Mouse (Mus musculus) MEL (cell line): ENCODE data around the gene Klk9. TPM values are rescaled to one million over a fixed set of nuclear protein-coding genes. Genes with fewer than 3 reads are reported as not detected.

Source experiments
- DNase-seq: peaks from one replicate; pipeline ENCODE4 v3.0.0; 2011; ENCODE audit warnings: low read depth, low spot score
- H3K27ac ChIP-seq: 2 replicates; pipeline ENCODE4 v1.5.1; 2012; ENCODE audit warnings: low read depth, mild to moderate bottlenecking, control low read depth, low read length, moderate library complexity; ENCODE audit not compliant: control insufficient read depth
- H3K27me3 ChIP-seq, 2 experiments: fragments of 150-350 bp in 1 of 2; sonication (generic) in 1 of 2; 2 replicates each; pipeline ENCODE4 v1.6.1; 2012; ENCODE audit warnings: low read length in 2 of 2, mild to moderate bottlenecking in 2 of 2, improper control_type of control experiment in 1 of 2, moderate library complexity in 1 of 2; ENCODE audit not compliant: insufficient read depth in 2 of 2, control insufficient read depth in 1 of 2
- H3K36me3 ChIP-seq, 2 experiments: 2 replicates each; pipeline ENCODE4 v1.6.1; 2012 to 2014; ENCODE audit warnings: low read length in 2 of 2, improper control_type of control experiment in 1 of 2, inconsistent platforms in 1 of 2, mild to moderate bottlenecking in 1 of 2; ENCODE audit not compliant: insufficient read depth in 2 of 2, control insufficient read depth in 1 of 2
- H3K4me1 ChIP-seq, 2 experiments: fragments of 150-350 bp in 1 of 2; sonication (generic) in 1 of 2; 2 replicates each; pipeline ENCODE4 v1.6.1; 2012; ENCODE audit warnings: low read length in 2 of 2, improper control_type of control experiment in 1 of 2, mild to moderate bottlenecking in 1 of 2; ENCODE audit not compliant: insufficient read depth in 2 of 2, control insufficient read depth in 1 of 2
- H3K4me3 ChIP-seq, 2 experiments: fragments of 150-350 bp in 1 of 2; sonication (generic) in 1 of 2; 2 replicates each; pipeline ENCODE4 v1.5.1; 2012; ENCODE audit warnings: low read depth in 2 of 2, low read length in 2 of 2, mild to moderate bottlenecking in 2 of 2, moderate library complexity in 2 of 2, control low read depth in 1 of 2, improper control_type of control experiment in 1 of 2; ENCODE audit not compliant: control insufficient read depth in 1 of 2, insufficient read depth in 1 of 2
- H3K79me2 ChIP-seq: 2 replicates; pipeline ENCODE4 v1.6.1; 2012; ENCODE audit warnings: mild to moderate bottlenecking, low read length, moderate library complexity; ENCODE audit not compliant: control insufficient read depth, poor library complexity, insufficient read depth
- H3K9ac ChIP-seq: 2 replicates; pipeline ENCODE4 v1.6.1; 2012; ENCODE audit warnings: low read depth, mild to moderate bottlenecking, control low read depth, low read length, moderate library complexity; ENCODE audit not compliant: control insufficient read depth, poor library complexity, severe bottlenecking
- H3K9me3 ChIP-seq: fragments of 150-350 bp; sonication (generic); replicated peaks from 2 replicates; pipeline ENCODE4 v1.6.1; 2012; ENCODE audit warnings: mild to moderate bottlenecking, low read length, improper control_type of control experiment, moderate library complexity; ENCODE audit not compliant: insufficient read depth
- BHLHE40 ChIP-seq: IDR thresholded peaks from 2 replicates; pipeline ENCODE4 v1.6.1; 2012; ENCODE audit warnings: low read depth, mild to moderate bottlenecking, inconsistent platforms, low read length, improper control_type of control experiment, borderline replicate concordance
- CHD1 ChIP-seq: IDR thresholded peaks from 2 replicates; pipeline ENCODE4 v1.6.1; 2012; ENCODE audit warnings: low read depth, mild to moderate bottlenecking, inconsistent platforms, low read length, improper control_type of control experiment
- CTCF ChIP-seq, 3 experiments: IDR thresholded peaks in 2 of 3; conservative IDR thresholded peaks in 1 of 3; 2 replicates each; pipeline ENCODE4 v1.5.1; 2011 to 2012; ENCODE audit warnings: low read length in 3 of 3, low read depth in 2 of 3, mild to moderate bottlenecking in 2 of 3, improper control_type of control experiment in 1 of 3, inconsistent platforms in 1 of 3, mixed read lengths in 1 of 3, moderate library complexity in 1 of 3; ENCODE audit not compliant: control insufficient read depth in 1 of 3, insufficient read depth in 1 of 3, poor library complexity in 1 of 3, severe bottlenecking in 1 of 3
- EP300 ChIP-seq, 2 experiments: IDR thresholded peaks; 2 replicates each; pipeline ENCODE4 v1.6.1; 2011; ENCODE audit warnings: improper control_type of control experiment in 2 of 2, low read length in 2 of 2, low read depth in 1 of 2, mild to moderate bottlenecking in 1 of 2
- ETS1 ChIP-seq: IDR thresholded peaks from 2 replicates; pipeline ENCODE4 v1.6.1; 2012; ENCODE audit warnings: low read depth, mild to moderate bottlenecking, inconsistent platforms, low read length, improper control_type of control experiment, moderate library complexity
- MAFK ChIP-seq: IDR thresholded peaks from 2 replicates; pipeline ENCODE4 v1.6.1; 2011; ENCODE audit warnings: low read depth, mild to moderate bottlenecking, low read length, improper control_type of control experiment, borderline replicate concordance
- MAZ ChIP-seq: IDR thresholded peaks from 2 replicates; pipeline ENCODE4 v1.6.1; 2012; ENCODE audit warnings: low read depth, mild to moderate bottlenecking, inconsistent platforms, low read length, improper control_type of control experiment
- MXI1 ChIP-seq: IDR thresholded peaks from 2 replicates; pipeline ENCODE4 v1.6.1; 2011; ENCODE audit warnings: mild to moderate bottlenecking, low read depth, low read length, improper control_type of control experiment
- MYB ChIP-seq: IDR thresholded peaks from 2 replicates; pipeline ENCODE4 v1.6.1; 2011; ENCODE audit warnings: mild to moderate bottlenecking, low read depth, low read length, improper control_type of control experiment
- MYC ChIP-seq: IDR thresholded peaks from 2 replicates; pipeline ENCODE4 v1.6.1; 2011; ENCODE audit warnings: low read depth, mild to moderate bottlenecking, low read length, improper control_type of control experiment, moderate library complexity
- NRF1 ChIP-seq: IDR thresholded peaks from 2 replicates; pipeline ENCODE4 v1.6.1; 2014; ENCODE audit warnings: low read depth, mild to moderate bottlenecking, inconsistent platforms, low read length, improper control_type of control experiment, moderate library complexity; ENCODE audit not compliant: poor library complexity, insufficient read depth, severe bottlenecking
- POLR2AphosphoS5 ChIP-seq: IDR thresholded peaks from 2 replicates; pipeline ENCODE4 v1.6.1; 2012; ENCODE audit warnings: low read depth, borderline replicate concordance, mild to moderate bottlenecking, inconsistent platforms, low read length, moderate library complexity, mixed read lengths
- SIN3A ChIP-seq: IDR thresholded peaks from 2 replicates; pipeline ENCODE4 v1.6.1; 2012; ENCODE audit warnings: low read length, improper control_type of control experiment, inconsistent platforms
- SMC3 ChIP-seq: IDR thresholded peaks from 2 replicates; pipeline ENCODE4 v1.6.1; 2011; ENCODE audit warnings: low read depth, low read length, improper control_type of control experiment
- TAL1 ChIP-seq: IDR thresholded peaks from 2 replicates; pipeline ENCODE4 v1.6.1; 2012; ENCODE audit warnings: mild to moderate bottlenecking, inconsistent platforms, low read length, moderate library complexity, mixed read lengths
- TBP ChIP-seq: IDR thresholded peaks from 2 replicates; pipeline ENCODE4 v1.8.0; 2011; ENCODE audit warnings: low read depth, low read length, improper control_type of control experiment
- TCF12 ChIP-seq: IDR thresholded peaks from 2 replicates; pipeline ENCODE4 v1.6.1; 2014; ENCODE audit warnings: low read depth, mild to moderate bottlenecking, inconsistent platforms, low read length, improper control_type of control experiment, moderate library complexity
- USF2 ChIP-seq, 2 experiments: IDR thresholded peaks; 2 replicates each; pipeline ENCODE4 v1.6.1; 2011 to 2012; ENCODE audit warnings: improper control_type of control experiment in 2 of 2, low read length in 2 of 2, borderline replicate concordance in 1 of 2, inconsistent platforms in 1 of 2, low read depth in 1 of 2, mild to moderate bottlenecking in 1 of 2; ENCODE audit not compliant: insufficient read depth in 1 of 2
- polyA plus RNA-seq, 2 experiments: library from polyadenylated mRNA; stranded (reverse) in 1 of 2; unstranded in 1 of 2; fragments of >175 nt in 1 of 2; fragments of >200 nt in 1 of 2; gene quantifications; 2 replicates each; pipeline versions ENCODE4 v1.2.1 to v1.2.4; 2012; ENCODE audit warnings: low replicate concordance in 2 of 2, low read depth in 1 of 2; ENCODE audit not compliant: insufficient read length in 2 of 2, insufficient read depth in 1 of 2, missing spikeins in 1 of 2
- total RNA-seq: library from RNA; depleted of rRNA; stranded (reverse); fragments of 300-350 nt; gene quantifications from 2 replicates; pipeline ENCODE4 v1.2.3, GENCODE M21; 2012

Klk9 gene
- total and polyA plus RNA-seq, 3 experiments: not detected

DNA sequence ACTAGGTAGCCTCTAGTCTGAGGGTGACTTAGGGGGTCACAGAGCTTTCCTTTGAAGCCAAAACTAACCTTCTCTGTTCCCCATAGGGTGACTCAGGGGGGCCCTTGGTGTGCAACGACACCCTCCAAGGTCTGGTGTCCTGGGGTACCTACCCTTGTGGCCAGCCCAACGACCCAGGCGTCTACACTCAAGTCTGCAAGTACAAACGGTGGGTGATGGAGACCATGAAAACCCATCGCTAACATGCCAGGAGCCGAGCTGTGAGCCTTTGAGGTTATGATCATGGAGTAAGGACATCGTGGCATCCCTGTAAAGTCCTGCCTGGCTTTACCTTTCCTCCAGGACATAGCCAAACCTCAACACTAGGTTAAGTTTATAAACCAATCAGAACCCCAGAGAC is 23.5 kb downstream of the Klk9 start:
- no peak overlapping the region for H3K9ac ChIP-seq
- H3K36me3 ChIP-seq: no peaks in the 10 kb centered on the region
- no peaks in the 10 kb centered on the region for H3K27me3 ChIP-seq
- no peak overlapping the region for H3K27ac ChIP-seq
- no peak for DNase-seq
- H3K4me3 ChIP-seq: no peak overlapping the region
- H3K4me1 ChIP-seq: no peaks in the 10 kb centered on the region
- H3K79me2 ChIP-seq: no peaks in the 10 kb centered on the region
- H3K9me3 ChIP-seq: no peaks in the 10 kb centered on the region
- TF ChIP-seq CHD1 (no peak), TBP (no peak), POLR2AphosphoS5 (no peak), MYB (no peak), MAFK (no peak), SMC3 (no peak), TCF12 (no peak), CTCF (IDR thresholded peaks at IDR 0.05 in 2 of 3, conservative IDR thresholded peaks at IDR 0.05 in 1 of 3; ENCODE audit: control insufficient read depth in 1 of 3, insufficient read depth in 1 of 3, low read depth in 2 of 3, low read length in 3 of 3, poor library complexity in 1 of 3, severe bottlenecking in 1 of 3) (no peak), EP300 (IDR thresholded peaks at IDR 0.05; ENCODE audit: low read depth in 1 of 2, low read length in 2 of 2) (no peak), ETS1 (no peak), TAL1 (no peak), BHLHE40 (no peak), NRF1 (no peak), MYC (no peak), SIN3A (no peak), MAZ (no peak)

DNA sequence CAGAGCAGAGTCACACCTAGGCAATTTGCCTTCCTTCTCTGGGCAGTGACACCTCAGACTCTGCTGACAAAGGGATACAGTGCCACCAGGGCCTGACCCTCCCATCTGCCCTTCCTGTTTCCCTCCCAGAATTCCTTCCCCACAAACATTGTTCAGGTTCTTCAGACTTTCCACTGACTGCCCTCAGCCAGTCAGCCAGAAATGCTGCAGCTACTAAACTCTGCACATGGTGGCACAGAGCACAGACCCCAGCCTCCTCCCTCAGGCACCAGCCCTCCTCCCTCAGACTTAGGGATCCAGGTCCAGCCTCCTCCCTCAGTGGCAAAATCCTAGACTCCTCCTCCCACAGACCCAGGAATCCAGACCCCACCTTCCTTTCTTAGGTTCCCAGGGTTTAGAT is 25.1 kb downstream of the Klk9 start:
- Histone ChIP-seq H3K4me1 (no peaks in the 10 kb centered on the region), H3K36me3 (no peaks in the 10 kb centered on the region), H3K27me3 (no peaks in the 10 kb centered on the region), H3K79me2 (no peaks in the 10 kb centered on the region), H3K9ac (no peak overlapping the region), H3K4me3 (no peak overlapping the region), H3K27ac (no peak overlapping the region), H3K9me3 (no peaks in the 10 kb centered on the region)
- no peak for TF ChIP-seq SIN3A
- no peak for TF ChIP-seq MXI1
- TF ChIP-seq USF2 (IDR thresholded peaks at IDR 0.05; ENCODE audit: borderline replicate concordance in 1 of 2, insufficient read depth in 1 of 2, low read depth in 1 of 2, low read length in 2 of 2): no peak
- DNase-seq: no peak
